Mouse (Mus musculus): ENCODE results near the gene Ipo13. TPM values are rescaled to one million over a fixed set of nuclear protein-coding genes. Genes with fewer than 3 reads are reported as not detected.
A peak's percentile ranks its signal among the peaks of the same experiment; 100 is the strongest.

The Ipo13 gene
- total RNA-seq, 4 experiments from 2014 or later: 41.5 to 67.2 (median 54.8) TPM

DNA sequence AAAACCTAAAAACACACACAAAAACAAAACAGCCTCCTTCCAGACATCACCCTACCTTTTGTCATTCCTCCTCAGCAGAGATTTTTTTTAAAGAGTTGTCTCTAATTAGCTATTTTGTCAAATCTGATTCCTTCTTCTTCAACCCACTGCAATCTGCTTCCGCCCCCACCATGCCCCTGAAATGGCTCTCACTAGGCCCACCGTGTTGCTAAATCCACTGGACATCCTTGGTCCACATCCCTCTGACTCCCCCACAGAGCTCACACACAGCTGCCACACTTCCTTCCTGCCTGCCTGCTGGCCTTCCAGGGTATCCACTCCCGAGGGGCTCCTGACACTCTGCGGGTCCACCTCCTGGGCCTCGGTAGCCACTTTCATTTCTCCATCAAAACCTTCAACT lies 36.1 kb downstream of the Ipo13 start:
- no peak for DNase-seq

DNA sequence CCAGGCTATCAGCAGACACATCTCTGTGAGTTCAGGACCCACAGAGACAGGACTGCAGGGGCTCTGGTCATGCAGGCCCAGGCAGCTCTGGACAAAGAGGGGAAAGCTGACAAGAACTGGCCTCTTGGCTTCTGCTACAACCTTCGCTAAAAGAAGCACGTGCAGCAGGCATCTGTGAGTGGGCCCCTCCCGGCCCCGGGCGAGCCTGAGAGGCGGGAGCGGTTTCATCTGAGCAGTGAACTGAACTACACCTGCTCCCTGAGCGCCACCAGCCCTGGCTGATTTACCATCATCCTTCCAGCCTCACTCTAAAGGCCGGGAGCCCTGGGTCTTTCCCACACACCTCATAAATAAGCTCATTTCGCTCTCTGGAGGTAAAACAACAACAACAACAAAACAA lies 36.5 kb downstream of the Ipo13 start:
- no peak for DNase-seq

DNA sequence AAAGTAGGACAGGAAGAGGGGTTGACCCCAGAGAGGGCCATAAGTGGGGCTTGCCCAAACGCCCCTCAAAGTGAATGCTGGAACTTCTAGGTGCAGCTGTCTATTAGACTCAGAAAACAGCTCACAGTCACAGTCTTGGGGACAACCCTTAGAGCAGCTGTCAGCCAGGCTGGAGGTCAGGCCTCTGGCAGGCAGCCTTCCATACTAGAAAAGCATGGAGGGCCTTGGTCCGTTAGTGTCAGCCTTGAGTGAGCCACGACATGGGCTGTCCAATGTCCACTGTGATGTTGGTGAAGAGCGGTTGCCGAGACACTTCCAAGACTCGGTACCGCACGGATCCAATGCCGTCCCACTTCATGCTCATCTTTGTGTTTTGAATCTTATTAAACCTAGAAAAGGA lies 41.2 kb downstream of the Ipo13 start:
- DNase-seq: no peak

DNA sequence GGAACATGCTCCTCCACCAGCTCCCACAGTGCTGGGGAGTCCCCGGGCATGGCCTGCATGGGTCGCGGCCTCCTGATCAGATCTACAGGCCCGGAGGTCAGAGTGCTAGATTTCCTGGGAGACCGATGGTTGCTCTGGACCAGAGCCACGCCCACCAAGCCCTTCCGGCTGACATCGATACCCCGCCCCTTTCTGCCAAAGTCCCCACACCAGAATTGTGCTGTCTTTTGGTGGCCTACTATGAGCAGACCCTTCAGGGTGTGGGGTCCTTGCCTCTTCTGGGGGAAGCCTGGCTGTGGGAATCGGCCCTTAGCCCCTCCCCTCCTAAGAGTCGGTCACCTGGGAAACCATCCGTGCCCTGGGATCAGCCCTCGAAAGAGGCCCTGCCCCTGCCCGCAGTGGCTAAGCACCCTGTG lies 42.3 kb downstream of the Ipo13 start, which contains the start of gene Ccdc24:
Gene Ccdc24, minus strand, starts transcription at position 87 of the 416 bp plus-strand sequence.
- DNase-seq: no peak

DNA sequence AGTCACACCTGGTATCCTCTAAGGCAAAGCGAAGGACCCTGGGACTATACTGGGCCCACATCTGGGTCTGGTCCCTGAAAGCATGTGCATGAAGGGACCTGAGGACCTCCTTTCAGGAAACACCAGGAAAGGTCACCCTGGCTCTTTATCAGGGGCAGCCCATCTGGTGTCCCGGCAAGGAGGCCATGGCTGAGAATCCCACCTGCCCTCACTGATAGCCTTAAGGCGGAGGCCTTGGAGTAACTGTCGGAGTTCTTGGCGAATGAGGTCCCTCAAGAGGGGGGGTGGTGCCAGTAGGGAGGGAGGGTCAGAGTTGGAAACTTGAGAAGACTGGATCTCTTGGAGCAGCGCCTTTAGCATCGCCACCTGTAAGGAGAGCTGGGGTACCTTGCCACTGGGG lies 43.0 kb downstream of the Ipo13 start:
- no peak for DNase-seq

DNA sequence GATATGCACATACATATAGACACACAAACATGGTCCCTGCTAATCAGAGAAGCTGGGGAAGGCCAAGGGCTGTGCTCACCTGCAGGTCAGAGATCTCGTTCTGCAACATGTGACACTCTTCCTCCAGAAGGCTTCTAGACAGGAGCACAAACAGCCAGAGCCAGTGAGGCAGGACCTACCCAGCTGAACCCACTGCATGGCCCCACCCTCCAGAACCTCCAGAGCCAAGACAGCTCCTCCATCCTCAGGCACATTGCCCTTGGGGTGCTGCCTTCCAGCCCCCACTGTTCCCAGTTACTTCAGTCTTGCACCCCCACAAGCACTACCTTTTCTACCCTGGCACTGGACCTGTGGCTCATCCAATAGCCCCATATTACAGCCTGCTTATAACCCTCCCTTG lies 44.4 kb downstream of the Ipo13 start:
- DNase-seq: no peak

DNA sequence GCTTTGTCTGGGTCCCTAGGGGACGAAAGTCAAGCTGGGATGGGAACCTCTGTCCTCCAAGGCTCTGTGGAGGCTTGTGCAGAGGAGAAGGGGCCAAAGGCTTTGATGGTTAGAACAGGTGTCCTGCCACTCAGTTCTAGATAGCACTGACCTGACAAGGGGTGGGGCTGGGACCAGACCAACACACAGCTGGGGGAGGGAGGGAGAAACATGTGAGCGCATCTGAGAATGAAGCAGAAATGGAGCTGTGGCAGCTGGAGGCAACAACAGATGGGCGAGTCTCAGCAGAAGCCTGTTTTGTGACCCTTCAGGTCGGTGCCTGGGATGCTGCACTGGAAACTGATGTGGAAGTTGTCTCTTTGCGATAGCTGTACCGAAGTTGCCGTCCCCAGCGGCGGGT lies 45.5 kb downstream of the Ipo13 start:
- DNase-seq: no peak

DNA sequence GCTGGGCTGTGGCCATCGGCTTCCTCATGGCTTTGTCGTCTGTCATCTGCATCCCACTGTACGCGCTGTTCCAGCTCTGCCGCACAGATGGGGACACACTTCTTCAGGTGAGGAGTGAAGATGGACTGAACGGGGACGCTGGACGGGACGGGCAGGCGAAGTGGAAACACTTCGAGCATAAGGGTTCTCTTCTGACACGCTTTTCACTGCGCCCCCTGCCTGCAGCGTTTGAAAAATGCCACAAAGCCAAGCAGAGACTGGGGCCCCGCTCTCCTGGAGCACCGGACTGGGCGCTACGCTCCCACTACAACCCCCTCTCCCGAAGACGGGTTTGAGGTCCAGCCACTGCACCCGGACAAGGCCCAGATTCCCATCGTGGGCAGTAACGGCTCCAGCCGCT lies 47.0 kb downstream of the Ipo13 start:
- no peak for DNase-seq

DNA sequence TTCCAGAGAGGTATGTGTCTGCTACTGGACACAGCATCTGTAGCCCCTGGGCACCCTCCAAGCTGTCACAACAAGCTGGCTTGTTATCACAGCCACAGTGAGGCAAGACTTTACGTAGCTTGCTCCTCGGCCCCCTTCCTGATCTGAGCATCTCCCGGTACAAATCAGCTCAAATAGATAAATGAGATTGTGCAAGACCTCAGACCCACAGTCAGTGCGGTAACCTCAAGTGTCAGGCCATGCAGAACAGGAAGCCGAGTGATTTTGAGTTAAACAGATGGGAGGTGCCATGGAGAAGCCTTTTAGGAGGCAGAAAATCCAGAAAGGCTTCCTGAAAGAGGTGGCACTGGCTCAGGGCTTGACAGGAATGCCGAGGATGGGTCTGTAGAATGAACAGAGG lies 47.8 kb downstream of the Ipo13 start:
- no peak for DNase-seq

DNA sequence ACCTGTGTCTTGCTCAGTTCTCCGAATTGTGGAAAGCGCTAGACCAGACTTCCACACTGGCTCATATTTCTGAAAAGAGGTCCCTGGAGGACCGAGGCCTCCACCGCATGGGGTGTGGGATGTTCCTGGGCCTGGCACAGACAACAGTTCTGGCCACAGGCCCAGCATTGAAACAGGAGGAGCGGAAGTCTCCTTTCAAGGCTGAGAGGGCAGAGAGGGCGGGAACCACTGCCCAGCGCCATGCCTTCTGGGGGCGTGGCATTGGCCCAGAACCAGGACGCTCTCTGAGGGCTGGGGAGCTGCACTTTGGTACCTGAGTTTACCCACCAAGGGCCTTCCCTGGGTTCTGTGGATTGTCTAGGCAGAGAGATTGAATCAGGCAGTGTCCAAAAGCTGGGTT lies 48.7 kb downstream of the Ipo13 start:
- DNase-seq: peak; percentile 86

DNA sequence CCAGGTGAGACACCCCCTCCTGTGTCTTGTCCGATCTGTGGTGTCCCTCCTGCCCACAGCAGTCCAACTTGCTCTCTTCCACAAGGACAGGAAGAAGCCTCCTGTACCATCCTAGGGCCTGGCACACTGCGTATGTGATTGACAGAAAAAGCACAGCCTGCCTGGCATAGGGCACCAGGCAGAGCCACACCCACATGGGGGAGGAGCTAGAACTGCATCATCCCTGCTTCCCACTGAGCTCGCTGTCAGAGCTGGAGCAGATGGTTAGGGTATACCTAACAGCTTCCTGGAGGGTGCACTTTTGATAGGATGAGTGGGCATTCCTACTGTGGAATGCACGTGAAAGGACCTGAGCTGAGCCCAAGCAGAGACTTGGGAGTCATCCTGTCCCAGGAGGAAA lies 52.0 kb downstream of the Ipo13 start:
- DNase-seq: no peak

DNA sequence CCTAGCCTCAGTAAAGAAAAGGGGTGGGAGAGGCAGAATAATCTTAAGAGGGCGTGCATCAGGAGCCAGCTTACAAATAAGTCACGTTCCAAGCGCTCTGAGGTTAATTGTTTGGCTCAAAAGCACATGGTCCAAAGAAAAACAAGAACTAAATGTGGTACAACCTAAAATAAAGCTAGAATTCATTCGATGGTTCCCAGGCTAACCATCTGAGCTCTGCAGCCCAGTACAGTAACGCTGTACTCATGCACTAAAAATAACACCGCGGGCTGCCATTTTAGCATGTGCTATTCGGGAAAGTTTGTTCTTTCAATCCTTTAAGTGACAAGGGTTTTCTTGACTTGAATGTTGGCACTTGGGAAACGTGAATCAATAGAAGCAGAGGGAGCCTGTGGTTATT lies 54.2 kb downstream of the Ipo13 start:
- DNase-seq: no peak

DNA sequence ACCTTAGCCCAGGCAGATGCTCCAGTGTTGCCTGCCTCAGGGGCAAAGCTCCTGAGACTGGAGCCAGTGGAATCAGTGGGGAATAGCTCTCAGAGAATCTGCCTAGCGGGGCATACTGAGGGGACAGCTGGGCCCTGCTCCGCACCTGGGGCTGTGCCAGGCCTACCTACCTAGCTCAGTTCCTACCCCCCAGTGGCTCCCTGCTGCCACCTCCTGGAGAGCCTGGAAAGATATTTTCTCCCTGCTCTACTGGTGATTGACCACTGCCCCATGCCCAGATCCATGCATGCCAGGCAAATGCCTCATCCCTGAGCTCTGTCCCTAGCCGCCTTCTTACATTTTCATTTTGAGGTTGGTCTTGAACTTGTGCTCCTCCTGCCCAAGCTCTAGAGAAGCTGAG lies 56.0 kb downstream of the Ipo13 start:
- DNase-seq: no peak

DNA sequence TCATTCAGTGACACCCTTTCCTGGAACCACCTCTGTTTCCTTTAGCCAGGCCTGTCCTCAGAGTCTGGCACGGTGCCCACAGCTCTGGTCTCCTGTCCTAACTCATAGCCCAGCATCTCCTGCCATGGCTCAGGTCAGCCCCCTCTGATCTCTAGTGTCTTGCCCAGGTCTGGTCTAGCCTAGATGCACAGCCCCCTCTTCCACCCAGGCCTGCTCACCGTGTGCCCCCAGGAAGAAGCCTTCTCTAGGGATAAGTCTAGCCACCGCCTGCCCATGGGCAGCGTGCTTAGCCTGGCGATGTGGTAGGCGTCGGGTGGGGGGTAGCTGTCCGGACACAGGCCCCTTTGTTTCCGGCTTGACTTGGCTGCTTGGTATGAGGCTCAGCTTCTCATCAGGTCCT lies 59.7 kb downstream of the Ipo13 start:
- no peak for DNase-seq

DNA sequence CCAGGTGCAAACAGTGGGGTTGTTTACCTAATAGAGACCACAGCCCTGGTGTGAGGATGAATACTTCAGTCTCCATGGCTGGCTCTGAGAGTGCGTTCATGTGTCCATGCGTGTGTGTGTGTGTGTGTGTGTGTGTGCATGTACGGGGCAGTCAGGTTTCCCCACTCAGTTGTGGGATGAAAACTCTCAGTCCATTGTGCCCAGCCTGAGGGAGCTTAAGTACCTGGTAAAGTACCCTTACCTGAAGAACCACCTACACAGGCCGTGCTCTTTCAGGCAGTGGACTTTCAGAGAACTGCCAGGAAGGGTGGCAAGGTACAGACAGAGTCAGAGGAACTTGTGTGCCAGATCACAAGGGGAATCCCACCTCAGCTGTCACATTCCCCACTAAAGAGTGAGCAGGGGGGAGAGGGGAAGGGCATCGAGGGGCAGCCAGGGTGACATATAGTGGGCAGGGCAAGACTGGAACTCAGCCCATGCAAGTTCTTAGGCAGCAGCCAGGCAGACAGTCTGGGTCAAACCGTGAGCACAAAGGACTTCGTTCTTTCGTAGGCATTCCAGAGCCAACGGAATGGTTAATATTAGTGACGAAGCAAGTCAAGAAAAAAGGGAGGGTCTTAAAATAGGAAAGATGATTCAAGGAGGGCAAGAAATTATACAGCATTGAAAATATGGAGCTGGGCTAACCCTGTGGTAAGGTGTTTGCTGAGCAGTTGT lies 62.5 kb downstream of the Ipo13 start:
- no peak for DNase-seq

DNA sequence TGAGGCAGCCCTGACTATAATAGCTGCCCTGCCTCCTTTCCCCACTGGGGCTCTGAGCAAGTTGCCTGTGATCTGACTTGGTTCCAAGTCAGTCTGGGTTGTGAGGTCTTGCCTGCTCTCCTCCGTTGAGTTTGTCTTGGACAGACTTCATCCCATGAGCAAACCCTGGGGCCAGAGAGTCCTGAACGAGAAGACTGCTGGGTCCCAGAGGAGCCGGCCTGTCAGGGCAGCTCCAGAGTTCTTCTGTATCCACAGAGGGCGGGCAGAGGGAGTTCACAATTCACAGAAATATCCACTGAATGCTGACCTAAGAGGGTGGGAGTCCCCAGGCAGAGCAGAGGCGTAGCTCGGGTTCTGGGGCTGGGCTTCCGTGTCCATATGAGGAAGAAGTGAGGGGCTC lies 63.9 kb downstream of the Ipo13 start:
- DNase-seq: no peak

DNA sequence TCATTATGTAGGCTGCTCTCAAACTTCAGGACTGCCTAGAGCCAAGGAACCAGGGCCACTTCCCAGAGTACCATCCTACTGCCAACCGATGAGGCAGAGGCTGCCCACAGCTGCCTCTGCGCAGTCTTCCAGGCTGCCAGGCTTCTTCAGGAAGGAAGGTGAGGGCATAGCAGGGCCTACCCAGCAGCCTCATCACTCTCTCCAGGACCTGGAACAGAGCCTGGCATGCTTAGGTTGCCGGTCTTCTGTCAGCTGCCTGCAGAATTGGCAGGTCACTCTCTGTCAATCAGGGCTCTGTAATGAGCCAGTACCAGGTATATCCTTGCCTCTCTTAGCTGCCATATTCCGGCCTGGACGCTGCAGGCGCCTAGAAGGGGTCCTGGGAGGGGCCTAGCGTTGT lies 64.6 kb downstream of the Ipo13 start:
- DNase-seq: no peak

DNA sequence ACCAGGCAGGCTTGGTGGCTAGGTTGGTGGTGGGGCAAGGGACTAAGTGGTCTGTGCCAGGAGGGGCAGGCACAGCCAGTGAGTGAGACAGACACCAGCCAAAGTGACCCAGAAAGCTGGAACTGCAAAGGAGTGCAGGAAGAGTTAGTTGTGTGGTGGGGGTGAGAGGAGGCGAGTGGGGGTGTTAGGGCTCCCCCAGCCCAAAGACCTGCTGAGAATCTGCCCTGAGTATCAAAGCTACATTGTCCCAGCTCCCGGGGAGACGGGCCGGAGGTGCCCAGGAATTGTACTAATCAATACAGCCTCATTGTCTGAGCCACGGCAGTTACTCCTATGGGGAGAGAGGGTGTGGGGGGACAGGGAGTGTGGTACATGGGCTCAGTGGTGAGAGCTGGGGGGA lies 65.3 kb downstream of the Ipo13 start:
- no peak for DNase-seq

DNA sequence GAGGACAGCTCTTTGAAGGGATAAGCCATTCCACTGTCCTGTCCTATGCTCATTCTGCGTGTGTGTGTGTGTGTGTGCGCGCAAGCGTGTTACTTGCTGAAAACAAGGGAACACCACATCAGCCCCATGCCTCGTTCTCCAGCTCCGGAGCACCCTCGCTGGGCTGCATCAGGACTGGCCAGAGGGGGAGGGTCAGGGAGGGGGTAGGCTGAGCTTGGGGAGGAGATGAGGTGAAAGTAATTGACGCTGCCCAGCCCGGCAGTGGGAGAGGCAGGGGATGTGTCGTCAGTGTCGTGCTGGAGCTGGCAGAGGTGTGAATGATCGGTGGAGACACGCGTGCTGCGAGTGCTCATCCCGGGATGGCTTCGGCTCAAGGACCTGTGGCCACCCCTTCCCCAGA lies 65.7 kb downstream of the Ipo13 start:
- DNase-seq: no peak

DNA sequence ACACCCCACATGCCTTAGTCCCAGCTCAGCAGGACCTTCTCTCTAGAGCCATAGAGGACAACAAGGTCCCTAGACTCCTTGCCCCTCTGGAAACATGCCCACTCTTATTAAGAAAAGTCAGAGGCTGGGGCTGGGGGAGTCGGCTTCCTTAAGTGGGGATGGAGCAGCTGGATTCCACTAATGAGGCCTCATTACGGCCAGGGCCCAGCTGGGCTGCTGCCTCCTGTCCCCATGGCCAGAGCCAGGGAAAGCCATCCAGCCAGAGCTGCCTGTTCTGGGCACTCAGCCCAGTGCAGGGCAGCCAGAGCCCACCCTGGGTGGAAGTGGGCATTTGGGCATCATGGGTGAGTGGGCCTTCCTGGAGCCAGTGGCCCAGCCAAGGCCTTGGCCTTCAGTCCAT lies 67.8 kb downstream of the Ipo13 start:
- no peak for DNase-seq

DNA sequence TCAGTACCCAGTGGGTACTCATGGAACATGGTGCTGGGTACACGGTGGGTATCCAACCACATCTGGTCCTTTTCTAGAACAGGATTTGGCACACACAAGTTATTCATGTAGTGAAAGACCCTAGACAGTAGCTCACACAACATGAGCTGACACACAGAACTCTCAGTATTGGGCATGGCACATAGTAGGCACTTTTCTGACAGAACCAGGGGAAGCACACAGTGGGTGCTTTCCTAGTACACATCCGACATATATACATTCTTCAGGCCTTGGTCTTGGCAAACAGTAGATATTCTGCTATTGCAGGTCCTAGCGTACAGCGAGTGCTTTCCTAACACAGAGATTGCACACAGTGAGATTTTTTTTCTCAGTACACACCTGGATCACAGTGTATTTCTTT lies 68.5 kb downstream of the Ipo13 start:
- no peak for DNase-seq

DNA sequence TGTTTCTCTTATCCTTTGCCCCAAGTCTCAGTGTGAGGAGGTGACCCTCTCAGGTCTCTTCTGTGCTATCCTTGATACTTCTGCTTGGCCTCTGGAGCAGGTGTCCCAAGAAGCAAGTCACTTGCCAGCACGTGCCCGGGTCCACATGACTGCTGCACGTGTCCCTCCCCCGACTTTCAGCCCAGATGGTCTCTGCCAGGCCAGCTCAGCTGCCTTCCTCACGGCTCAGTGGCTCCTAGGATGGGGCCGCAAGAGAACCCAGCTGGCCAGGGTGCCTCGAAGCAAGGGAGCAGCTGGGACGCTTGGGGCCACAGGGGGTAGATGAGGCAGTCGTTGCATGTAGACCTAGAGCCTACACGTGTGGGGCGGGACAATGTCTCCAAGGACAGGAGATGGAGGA lies 69.5 kb downstream of the Ipo13 start:
- no peak for DNase-seq
